Mouse (Mus musculus) CH12.LX (cell line): ENCODE results near the gene Caprin2.

Experiments used
- CTCF ChIP-seq, 2 experiments: IDR thresholded peaks in 1 of 2; conservative IDR thresholded peaks in 1 of 2; 2 replicates each; pipeline ENCODE4 v1.5.1; 2011 to 2012; ENCODE audit warnings: low read depth in 2 of 2, low read length in 2 of 2, improper control_type of control experiment in 1 of 2, inconsistent platforms in 1 of 2, mild to moderate bottlenecking in 1 of 2, moderate library complexity in 1 of 2
- EP300 ChIP-seq: IDR thresholded peaks from 2 replicates; pipeline ENCODE4 v1.6.1; 2011; ENCODE audit warnings: low read length, improper control_type of control experiment
- IRF4 ChIP-seq: IDR thresholded peaks from 2 replicates; pipeline ENCODE4 v1.6.1; 2014; ENCODE audit warnings: low read depth, mild to moderate bottlenecking, inconsistent platforms, low read length, improper control_type of control experiment
- MAX ChIP-seq: IDR thresholded peaks from 2 replicates; pipeline ENCODE4 v1.6.1; 2011; ENCODE audit warnings: low read length, improper control_type of control experiment
- MYC ChIP-seq: IDR thresholded peaks from 2 replicates; pipeline ENCODE4 v1.6.1; 2011; ENCODE audit warnings: low read depth, mild to moderate bottlenecking, improper control_type of control experiment, low read length
- POLR2A ChIP-seq: IDR thresholded peaks from 2 replicates; pipeline ENCODE4 v1.6.1; 2011; ENCODE audit warnings: low read depth, mild to moderate bottlenecking, improper control_type of control experiment, low read length

DNA sequence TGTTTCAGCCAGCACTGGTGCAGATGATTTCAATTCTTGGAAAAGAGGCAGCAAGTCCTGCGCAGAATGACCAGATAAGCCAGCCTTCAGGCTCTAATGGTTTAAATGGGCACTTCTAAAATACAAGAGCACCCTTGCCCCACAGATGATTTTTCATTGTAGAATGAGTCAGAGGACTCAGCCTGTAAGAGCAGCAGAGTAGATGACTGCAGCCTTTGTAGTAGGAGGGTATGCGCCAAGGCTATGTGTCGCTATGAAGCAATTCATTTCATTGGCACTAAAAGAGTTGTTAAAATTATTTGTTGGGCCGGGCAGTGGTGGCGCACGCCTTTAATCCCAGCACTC lies 442 bp upstream of the Caprin2 start:
- TF ChIP-seq POLR2A (no peak), CTCF (conservative IDR thresholded peaks at IDR 0.05 in 1 of 2, IDR thresholded peaks at IDR 0.05 in 1 of 2; ENCODE audit: low read depth in 2 of 2, low read length in 2 of 2) (no peak), MYC (no peak), MAX (no peak), IRF4 (no peak), EP300 (no peak)
